Mouse (Mus musculus) intestine, postnatal 0 days (tissue): Measurements from ENCODE around the gene Col19a1. TPM values are rescaled to one million over a fixed set of nuclear protein-coding genes. Genes with fewer than 3 reads are reported as not detected.
A peak's percentile ranks its signal among the peaks of the same experiment; 100 is the strongest.

Experiments used
- ATAC-seq: fragments of 200-750 bp; cut with Nextera tagmentation; 2 replicates; pipeline ENCODE4 v1.8.0; 2017; ENCODE audit warnings: mild to moderate bottlenecking, moderate TSS enrichment, moderate library complexity
- H3K27ac ChIP-seq: fragments of 300-500 bp; sonication (generic); 2 replicates; pipeline ENCODE4 v1.5.1; 2014; ENCODE audit warnings: mild to moderate bottlenecking, low read depth, low read length, moderate library complexity
- H3K27me3 ChIP-seq: fragments of 300-500 bp; sonication (generic); replicated peaks from 2 replicates; pipeline ENCODE4 v1.6.1; 2014; ENCODE audit warnings: low read length, mixed read lengths; ENCODE audit not compliant: control insufficient read depth, insufficient read depth
- H3K36me3 ChIP-seq: fragments of 300-500 bp; sonication (generic); 2 replicates; pipeline ENCODE4 v1.6.1; 2014; ENCODE audit warnings: mild to moderate bottlenecking, moderate library complexity; ENCODE audit not compliant: control insufficient read depth, insufficient read depth
- H3K4me1 ChIP-seq: fragments of 300-500 bp; sonication (generic); replicated peaks from 2 replicates; pipeline ENCODE4 v1.6.1; 2014; ENCODE audit warnings: antibody characterized with exemption, low read length, mixed read lengths; ENCODE audit not compliant: control insufficient read depth, insufficient read depth
- H3K4me2 ChIP-seq: fragments of 300-500 bp; sonication (generic); replicated peaks from 2 replicates; pipeline ENCODE4 v1.6.1; 2014; ENCODE audit warnings: low read depth, mild to moderate bottlenecking, moderate library complexity
- H3K4me3 ChIP-seq: fragments of 300-500 bp; sonication (generic); 2 replicates; pipeline ENCODE4 v1.5.1; 2014; ENCODE audit warnings: low read depth, low read length
- H3K9ac ChIP-seq: fragments of 300-500 bp; sonication (generic); 2 replicates; pipeline ENCODE4 v1.6.1; 2014; ENCODE audit warnings: mild to moderate bottlenecking, low read depth, low read length
- H3K9me3 ChIP-seq: fragments of 300-500 bp; sonication (generic); 2 replicates; pipeline ENCODE4 v1.6.1; 2016; ENCODE audit warnings: mixed run types; ENCODE audit not compliant: control insufficient read depth
- CTCF ChIP-seq: sonication (generic); IDR thresholded peaks from 2 replicates; pipeline ENCODE4 v1.5.1; 2016; ENCODE audit warnings: low read depth, mild to moderate bottlenecking, control low read depth, antibody characterized with exemption, moderate library complexity
- WGBS: fragments of 180-500 bp; shearing (Covaris S2); extraction: QIAGEN DNeasy Blood & Tissue Kit; methylation state at CpG from one replicate; pipeline ENCODE4 v1.1.7; 2014; 5-methylcytosine and 5-hydroxymethylcytosine counted together
- polyA plus RNA-seq: library from polyadenylated mRNA; unstranded; fragments of >200 nt; fragmentation: Nextera tagmentation; extraction: Ambion mirVana; gene quantifications from 2 replicates; pipeline ENCODE4 v1.2.1, GENCODE M21; 2015

Col19a1 gene
- polyA plus RNA-seq, 1 experiment from 2014 or later: 0.38 TPM

GRCm38 (mm10) chr1:24437425-24437824 is 149.8 kb downstream of the Col19a1 start:
- Histone ChIP-seq H3K9ac (no peak overlapping the region), H3K4me2 (no peak overlapping the region), H3K9me3 (no peaks in the 10 kb centered on the region), H3K4me3 (no peak overlapping the region), H3K27me3 (no peaks in the 10 kb centered on the region), H3K36me3 (no peaks in the 10 kb centered on the region), H3K4me1 (no peaks in the 10 kb centered on the region), H3K27ac (no peak overlapping the region)
- peak; percentile 19; the same call in 1 of the 2 replicates for ATAC-seq
- TF ChIP-seq CTCF: no peak

- Histone ChIP-seq H3K27me3 (no peaks in the 10 kb centered on the region), H3K9me3 (no peaks in the 10 kb centered on the region), H3K4me1 (no peaks in the 10 kb centered on the region), H3K36me3 (no peaks in the 10 kb centered on the region), H3K4me3 (no peak overlapping the region), H3K9ac (no peak overlapping the region), H3K27ac (no peak overlapping the region), H3K4me2 (no peak overlapping the region)
- TF ChIP-seq CTCF: no peak
- 88% methylated on average over 5 of the region's 5 CpGs for WGBS
- ATAC-seq: no peak
Observed at GRCm38 (mm10) chr1:24428306-24428705, 159.0 kb downstream of the Col19a1 start.

DNA sequence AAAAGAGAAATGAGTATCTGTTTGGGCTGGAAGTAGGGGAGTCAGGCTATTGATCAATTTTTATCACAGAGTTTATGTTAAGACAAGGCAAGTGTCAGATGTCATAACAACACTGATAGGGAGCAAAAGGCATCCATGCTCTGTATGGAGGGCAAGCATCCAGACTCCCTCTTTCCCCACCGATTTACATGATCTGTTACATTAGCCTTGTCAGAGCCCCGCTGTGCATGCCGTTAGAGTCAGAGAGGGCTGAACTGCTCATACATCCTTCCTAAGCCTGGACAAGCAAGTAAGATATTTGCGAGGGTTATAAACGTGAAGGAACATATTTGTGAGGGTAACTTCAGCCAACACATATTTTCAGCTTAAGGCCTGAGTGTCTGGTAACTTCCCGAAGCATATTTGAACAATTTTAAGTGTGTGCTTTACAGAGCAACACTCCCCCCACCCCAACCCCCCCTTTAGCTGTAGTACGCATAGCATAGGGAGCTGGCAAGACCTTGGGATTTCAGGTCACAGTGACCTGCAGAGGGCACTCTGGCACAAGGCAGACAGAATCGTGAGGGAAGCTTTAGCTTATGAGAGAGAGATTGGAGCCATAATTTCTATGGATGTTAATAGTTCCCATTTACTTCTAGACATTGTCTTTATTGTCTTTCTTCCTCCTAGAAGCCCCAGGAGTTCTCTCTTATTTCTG is 209.0 kb downstream of the Col19a1 start:
- Histone ChIP-seq H3K9ac (no peak overlapping the region), H3K36me3 (no peaks in the 10 kb centered on the region), H3K4me1 (no peaks in the 10 kb centered on the region), H3K9me3 (no peaks in the 10 kb centered on the region), H3K4me3 (no peak overlapping the region), H3K4me2 (no peak overlapping the region), H3K27ac (no peak overlapping the region), H3K27me3 (no peaks in the 10 kb centered on the region)
- TF ChIP-seq CTCF: peak; percentile 78
- WGBS: 21% methylated on average over 8 of the region's 8 CpGs
- no peak for ATAC-seq

DNA sequence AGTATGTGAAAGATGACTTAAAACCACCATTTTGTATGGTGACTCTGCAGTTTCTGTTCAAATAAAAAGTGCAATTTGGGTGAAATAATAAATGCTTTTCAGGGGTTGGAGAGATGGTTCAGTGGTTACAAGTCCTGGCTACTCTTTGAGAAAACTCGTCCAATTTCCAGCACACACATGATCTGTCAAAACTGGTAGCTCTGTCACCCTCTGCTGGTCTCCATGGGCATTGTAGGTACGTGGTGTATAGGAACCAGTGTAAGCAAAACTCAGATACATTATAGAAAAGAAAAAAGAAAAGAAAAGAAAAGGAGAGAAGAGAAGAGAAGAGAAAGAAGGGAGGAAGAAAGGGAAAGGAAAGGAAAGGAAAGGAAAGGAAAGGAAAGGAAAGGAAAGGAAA is 212.4 kb downstream of the Col19a1 start:
- no peaks in the 10 kb centered on the region for H3K4me1 ChIP-seq
- no peaks in the 10 kb centered on the region for H3K36me3 ChIP-seq
- H3K9me3 ChIP-seq: no peaks in the 10 kb centered on the region
- peak; percentile 70 for TF ChIP-seq CTCF
- no peak overlapping the region for H3K4me2 ChIP-seq
- ATAC-seq: no peak
- H3K27me3 ChIP-seq: no peaks in the 10 kb centered on the region
- 38% methylated on average over 2 of the region's 2 CpGs for WGBS
- H3K27ac ChIP-seq: no peak overlapping the region
- no peak overlapping the region for H3K4me3 ChIP-seq
- H3K9ac ChIP-seq: no peak overlapping the region

DNA sequence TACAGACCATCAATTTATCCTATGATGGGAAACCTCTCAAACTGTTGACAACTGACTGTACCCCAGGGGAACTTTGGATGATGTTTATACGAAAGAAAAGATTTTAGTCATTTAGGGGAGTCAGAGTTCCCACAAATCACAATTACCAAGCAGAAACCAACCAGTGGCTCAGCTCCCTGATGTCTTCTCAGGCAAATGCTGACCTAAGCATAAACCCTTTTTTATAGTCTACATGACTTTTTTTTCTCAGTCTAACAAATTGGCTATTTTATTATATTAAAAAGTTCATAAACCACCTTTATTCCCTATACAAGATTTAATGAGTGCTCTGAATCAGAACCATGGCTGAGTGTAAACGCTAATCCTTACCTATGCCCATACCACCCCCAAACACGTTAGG is 213.6 kb downstream of the Col19a1 start:
- Histone ChIP-seq H3K27me3 (no peaks in the 10 kb centered on the region), H3K9ac (no peak overlapping the region), H3K4me3 (no peak overlapping the region), H3K36me3 (no peaks in the 10 kb centered on the region), H3K27ac (no peak overlapping the region), H3K4me1 (no peaks in the 10 kb centered on the region), H3K4me2 (no peak overlapping the region), H3K9me3 (no peaks in the 10 kb centered on the region)
- TF ChIP-seq CTCF: no peak
- no peak for ATAC-seq
- 86% methylated on average over 3 of the region's 3 CpGs for WGBS

GRCm38 (mm10) chr1:24372471-24373258 is 214.6 kb downstream of the Col19a1 start:
- Histone ChIP-seq H3K36me3 (no peaks in the 10 kb centered on the region), H3K4me1 (no peaks in the 10 kb centered on the region), H3K27me3 (no peaks in the 10 kb centered on the region), H3K9ac (no peak overlapping the region), H3K4me3 (no peak overlapping the region), H3K27ac (no peak overlapping the region), H3K9me3 (no peaks in the 10 kb centered on the region), H3K4me2 (no peak overlapping the region)
- no peak for ATAC-seq
- TF ChIP-seq CTCF: no peak
- 78% methylated on average over 4 of the region's 4 CpGs for WGBS
